Mouse (Mus musculus) erythroblast, adult 5-6 weeks (primary cell): Measurements from ENCODE around the gene Gdf15. TPM values are rescaled to one million over a fixed set of nuclear protein-coding genes. Genes with fewer than 3 reads are reported as not detected.

Experiments
- ATAC-seq: replicated peaks from 2 replicates; pipeline ENCODE4 v1.8.0; 2016; ENCODE audit warnings: moderate number of reproducible peaks, mild to moderate bottlenecking, moderate TSS enrichment, inconsistent platforms; ENCODE audit not compliant: poor library complexity, low FRiP score, severe bottlenecking
- total RNA-seq, 2 experiments: library from RNA; stranded (forward) in 1 of 2; stranded (reverse) in 1 of 2; fragments of 150-400 nt in 1 of 2; fragments of 200-764, 138-1000 nt in 1 of 2; gene quantifications; 2 replicates each; pipeline versions ENCODE4 v1.2.3 to v1.2.4; 2015 to 2017; ENCODE audit warnings: low replicate concordance in 2 of 2

The Gdf15 gene
- total RNA-seq, 2 experiments from 2014 or later: 0.60 TPM; not detected in 1

- no peak for ATAC-seq
Observed at GRCm38 (mm10) chr8:70609368-70609848, 22.8 kb downstream of the Gdf15 start.

GRCm38 (mm10) chr8:70608749-70609367, 23.4 kb downstream of the Gdf15 start, which contains the start of gene Ssbp4:
Ssbp4 (minus strand) TSS chr8:70608872.
- no peak for ATAC-seq

GRCm38 (mm10) chr8:70607898-70608748, 24.1 kb downstream of the Gdf15 start:
- no peak for ATAC-seq

- no peak for ATAC-seq
Observed at GRCm38 (mm10) chr8:70607603-70607897, 24.7 kb downstream of the Gdf15 start.

- no peak for ATAC-seq
Observed at GRCm38 (mm10) chr8:70606780-70607602, 25.3 kb downstream of the Gdf15 start.

- ATAC-seq: no peak
Observed at GRCm38 (mm10) chr8:70605871-70606779, 26.1 kb downstream of the Gdf15 start.

- no peak for ATAC-seq
Observed at GRCm38 (mm10) chr8:70604558-70604957, 27.7 kb downstream of the Gdf15 start.

- ATAC-seq: no peak
Observed at GRCm38 (mm10) chr8:70602139-70602811, 30.0 kb downstream of the Gdf15 start.

- ATAC-seq: peak; percentile 58
Observed at GRCm38 (mm10) chr8:70601271-70601649, 31.0 kb downstream of the Gdf15 start.

GRCm38 (mm10) chr8:70600473-70601270, 31.6 kb downstream of the Gdf15 start:
- no peak for ATAC-seq

- ATAC-seq: no peak
Observed at GRCm38 (mm10) chr8:70599507-70600290, 32.6 kb downstream of the Gdf15 start.

- ATAC-seq: no peak
Observed at GRCm38 (mm10) chr8:70598722-70599121, 33.5 kb downstream of the Gdf15 start.

- ATAC-seq: no peak
Observed at GRCm38 (mm10) chr8:70598283-70598682, 34.0 kb downstream of the Gdf15 start.

GRCm38 (mm10) chr8:70597417-70598272, 34.6 kb downstream of the Gdf15 start:
- no peak for ATAC-seq

GRCm38 (mm10) chr8:70596775-70597416, 35.4 kb downstream of the Gdf15 start:
- no peak for ATAC-seq

- no peak for ATAC-seq
Observed at GRCm38 (mm10) chr8:70596216-70596615, 36.0 kb downstream of the Gdf15 start.
